Mouse (Mus musculus) hindbrain, embryonic 11.5 days (tissue): ENCODE results near the gene Ear1. TPM values are rescaled to one million over a fixed set of nuclear protein-coding genes. Genes with fewer than 3 reads are reported as not detected.
"Not testable (repeated sequence)": the region's sequence is repeated elsewhere in the genome, so short reads cannot be mapped to it uniquely, and the experiment has no call there.

Source experiments
- ATAC-seq: fragments of 200-750 bp; cut with Nextera tagmentation; 2 replicates; pipeline ENCODE4 v1.8.0; 2017; ENCODE audit warnings: mild to moderate bottlenecking, moderate TSS enrichment, moderate library complexity; ENCODE audit not compliant: low FRiP score
- DNase-seq: peaks from one replicate; pipeline ENCODE4 v3.0.0-alpha.2; 2015; ENCODE audit warnings: low spot score
- H3K27ac ChIP-seq: fragments of 300-500 bp; sonication (generic); 2 replicates; pipeline ENCODE4 v1.5.1; 2014; ENCODE audit warnings: mild to moderate bottlenecking, low read depth, low read length
- H3K27me3 ChIP-seq: fragments of 300-500 bp; sonication (generic); 2 replicates; pipeline ENCODE4 v1.6.1; 2014; ENCODE audit warnings: mild to moderate bottlenecking, low read length, moderate library complexity, mixed read lengths; ENCODE audit not compliant: control insufficient read depth, insufficient read depth
- H3K36me3 ChIP-seq: fragments of 300-500 bp; sonication (generic); 2 replicates; pipeline ENCODE4 v1.6.1; 2014; ENCODE audit warnings: mild to moderate bottlenecking, low read length, moderate library complexity, mixed read lengths; ENCODE audit not compliant: control insufficient read depth, insufficient read depth
- H3K4me1 ChIP-seq: fragments of 300-500 bp; sonication (generic); replicated peaks from 2 replicates; pipeline ENCODE4 v1.6.1; 2014; ENCODE audit warnings: low read length, mixed read lengths; ENCODE audit not compliant: control insufficient read depth, insufficient read depth
- H3K4me2 ChIP-seq: fragments of 300-500 bp; sonication (generic); replicated peaks from 2 replicates; pipeline ENCODE4 v1.6.1; 2014; ENCODE audit warnings: mild to moderate bottlenecking, low read depth, low read length
- H3K4me3 ChIP-seq: fragments of 300-500 bp; sonication (generic); 2 replicates; pipeline ENCODE4 v1.5.1; 2014; ENCODE audit warnings: low read depth, low read length
- H3K9ac ChIP-seq: fragments of 300-500 bp; sonication (generic); 2 replicates; pipeline ENCODE4 v1.6.1; 2014; ENCODE audit warnings: low read depth, low read length
- H3K9me3 ChIP-seq: fragments of 300-500 bp; sonication (generic); 2 replicates; pipeline ENCODE4 v1.6.1; 2016; ENCODE audit warnings: low read length; ENCODE audit not compliant: control insufficient read depth
- WGBS: fragments of 180-500 bp; shearing (Covaris S2); extraction: QIAGEN DNeasy Blood & Tissue Kit; methylation state at CpG from one replicate; pipeline ENCODE4 v1.1.7; 2014; 5-methylcytosine and 5-hydroxymethylcytosine counted together
- polyA plus RNA-seq: library from polyadenylated mRNA; unstranded; fragments of >200 nt; fragmentation: Nextera tagmentation; extraction: Ambion mirVana; gene quantifications from 2 replicates; pipeline ENCODE4 v1.2.1, GENCODE M21; 2014

The Ear1 gene
- polyA plus RNA-seq, 1 experiment from 2014 or later: not detected

GRCm38 (mm10) chr14:43877789-43878188, 2.5 kb upstream of the Ear1 start:
- not testable (repeated sequence) for H3K27me3 ChIP-seq, H3K27ac ChIP-seq, DNase-seq, H3K36me3 ChIP-seq, H3K4me2 ChIP-seq, H3K9ac ChIP-seq, ATAC-seq, H3K4me3 ChIP-seq, H3K9me3 ChIP-seq, H3K4me1 ChIP-seq
- WGBS: 65% methylated on average over 1 of the region's 2 CpGs

GRCm38 (mm10) chr14:43874862-43875261, 455 bp downstream of the Ear1 start:
- H3K27ac ChIP-seq, DNase-seq, H3K27me3 ChIP-seq, ATAC-seq, H3K9ac ChIP-seq, H3K4me1 ChIP-seq, H3K36me3 ChIP-seq, H3K9me3 ChIP-seq, H3K4me3 ChIP-seq, H3K4me2 ChIP-seq: not testable (repeated sequence)
- 90% methylated on average over 3 of the region's 3 CpGs for WGBS

- not testable (repeated sequence) for H3K4me2 ChIP-seq, ATAC-seq, H3K27ac ChIP-seq, H3K36me3 ChIP-seq, H3K27me3 ChIP-seq, H3K4me1 ChIP-seq, H3K9ac ChIP-seq, H3K4me3 ChIP-seq, H3K9me3 ChIP-seq
- DNase-seq: peak; percentile 35
- 29% methylated on average over 2 of the region's 2 CpGs for whole genome bisulfite sequencing
These were observed 14.8 kb downstream of the Ear1 start for GRCm38 (mm10) chr14:43860522-43860921.

GRCm38 (mm10) chr14:43859465-43859864, 15.9 kb downstream of the Ear1 start:
- H3K27ac ChIP-seq, H3K27me3 ChIP-seq, H3K4me3 ChIP-seq, H3K9ac ChIP-seq, H3K9me3 ChIP-seq, H3K4me1 ChIP-seq, ATAC-seq, H3K36me3 ChIP-seq, DNase-seq, H3K4me2 ChIP-seq: not testable (repeated sequence)
- 81% methylated on average over 4 of the region's 6 CpGs for WGBS

GRCm38 (mm10) chr14:43843949-43844573, 31.3 kb downstream of the Ear1 start:
- H3K4me1 ChIP-seq: not testable (repeated sequence)
- WGBS: 76% methylated on average over 4 of the region's 4 CpGs

GRCm38 (mm10) chr14:43840976-43841375, 34.3 kb downstream of the Ear1 start:
- H3K9ac ChIP-seq, H3K27ac ChIP-seq, H3K4me2 ChIP-seq, ATAC-seq, H3K9me3 ChIP-seq, H3K27me3 ChIP-seq, H3K4me3 ChIP-seq, H3K4me1 ChIP-seq, H3K36me3 ChIP-seq, DNase-seq: not testable (repeated sequence)
- WGBS: no CpG with 5 or more reads among the region's 1 CpGs

More at GRCm38 (mm10) chr14:43843949-43844573, 31.3 kb downstream of the Ear1 start:
- not testable (repeated sequence) for H3K27me3 ChIP-seq, DNase-seq, H3K4me3 ChIP-seq, H3K4me2 ChIP-seq, H3K27ac ChIP-seq, H3K36me3 ChIP-seq, H3K9me3 ChIP-seq, H3K9ac ChIP-seq, ATAC-seq

- not testable (repeated sequence) for H3K4me3 ChIP-seq, H3K4me2 ChIP-seq, ATAC-seq, H3K9ac ChIP-seq, H3K36me3 ChIP-seq, H3K9me3 ChIP-seq, H3K27ac ChIP-seq, DNase-seq, H3K27me3 ChIP-seq, H3K4me1 ChIP-seq
- WGBS: 88% methylated on average over 2 of the region's 2 CpGs
These were observed 40.0 kb downstream of the Ear1 start for GRCm38 (mm10) chr14:43835366-43835765.

- H3K27me3 ChIP-seq, H3K36me3 ChIP-seq, H3K4me3 ChIP-seq, ATAC-seq, H3K4me1 ChIP-seq, H3K9me3 ChIP-seq, H3K4me2 ChIP-seq, DNase-seq, H3K9ac ChIP-seq, H3K27ac ChIP-seq: not testable (repeated sequence)
- 64% methylated on average over 1 of the region's 1 CpGs for WGBS
These were observed 44.9 kb downstream of the Ear1 start for GRCm38 (mm10) chr14:43830385-43830784.

- not testable (repeated sequence) for H3K9ac ChIP-seq, H3K27me3 ChIP-seq, H3K9me3 ChIP-seq, ATAC-seq, DNase-seq, H3K4me1 ChIP-seq, H3K36me3 ChIP-seq, H3K27ac ChIP-seq, H3K4me2 ChIP-seq, H3K4me3 ChIP-seq
- 91% methylated on average over 6 of the region's 6 CpGs for WGBS
These were observed 51.1 kb downstream of the Ear1 start for GRCm38 (mm10) chr14:43824176-43824575.
